Mouse (Mus musculus): ENCODE results near the gene Tmem232.

DNA sequence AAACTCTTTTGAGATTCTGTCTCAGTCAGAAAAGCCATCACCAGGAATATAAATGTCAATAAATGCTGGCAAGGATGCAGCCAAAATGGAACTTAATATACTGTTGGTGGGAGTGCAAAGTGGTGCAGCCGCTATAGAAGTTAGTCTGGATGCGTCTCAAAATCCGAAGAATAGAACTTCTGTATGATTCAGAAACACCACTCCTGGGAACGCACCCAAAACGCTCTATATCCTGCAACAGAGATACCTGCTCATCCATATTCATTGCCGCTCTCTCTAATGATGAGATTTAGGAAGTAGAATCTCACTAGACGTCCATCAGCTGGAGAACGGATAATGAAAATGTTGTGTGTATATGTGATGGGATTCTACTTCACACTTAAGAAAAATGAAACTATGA lies 290.3 kb downstream of the Tmem232 start:
- no peak for TF ChIP-seq GATA1 (IDR thresholded peaks at IDR 0.05; ENCODE audit: borderline replicate concordance, low read length)
- no peak for TF ChIP-seq FLI1 (IDR thresholded peaks at IDR 0.05; ENCODE audit: low read length)
